Mouse (Mus musculus): ENCODE results near the gene Adam12. TPM values are rescaled to one million over a fixed set of nuclear protein-coding genes. Genes with fewer than 3 reads are reported as not detected.

The Adam12 gene
- polyA plus RNA-seq, 1 experiment from 2014 or later = 11.7 TPM

GRCm38 (mm10) chr7:134079980-134080725, 151.8 kb downstream of the Adam12 start:
- Histone ChIP-seq H3K36me3 (no peaks in the 10 kb centered on the region), H3K4me2 (replicated peaks) (no peak overlapping the region), H3K27ac (replicated peaks) (no peak overlapping the region), H3K4me1 (no peaks in the 10 kb centered on the region), H3K4me3 (replicated peaks) (no peak overlapping the region), H3K9ac (no peak overlapping the region), H3K27me3 (no peaks in the 10 kb centered on the region), H3K9me3 (replicated peaks) (no peaks in the 10 kb centered on the region)
- 70% methylated on average over 17 of the region's 17 CpGs for WGBS
- ATAC-seq (ENCODE audit: insufficient number of reproducible peaks, low FRiP score, low TSS enrichment, low read depth) = no peak

- WGBS = 87% methylated on average over 4 of the region's 4 CpGs
- no peak overlapping the region for H3K27ac ChIP-seq (replicated peaks)
- no peaks in the 10 kb centered on the region for H3K9me3 ChIP-seq (replicated peaks)
- H3K9ac ChIP-seq = no peak overlapping the region
- no peaks in the 10 kb centered on the region for H3K4me1 ChIP-seq
- no peaks in the 10 kb centered on the region for H3K36me3 ChIP-seq
- H3K4me3 ChIP-seq (replicated peaks) = no peak overlapping the region
- ATAC-seq (ENCODE audit: insufficient number of reproducible peaks, low FRiP score, low TSS enrichment, low read depth) = no peak
- no peak overlapping the region for H3K4me2 ChIP-seq (replicated peaks)
- H3K27me3 ChIP-seq = no peaks in the 10 kb centered on the region
These were observed 154.3 kb downstream of the Adam12 start for GRCm38 (mm10) chr7:134077684-134078083.

GRCm38 (mm10) chr7:134073011-134073410, 158.9 kb downstream of the Adam12 start:
- Histone ChIP-seq H3K4me2 (replicated peaks) (no peak overlapping the region), H3K36me3 (no peaks in the 10 kb centered on the region), H3K27me3 (no peaks in the 10 kb centered on the region), H3K4me3 (replicated peaks) (no peak overlapping the region), H3K9me3 (replicated peaks) (no peaks in the 10 kb centered on the region), H3K27ac (replicated peaks) (no peak overlapping the region), H3K9ac (no peak overlapping the region), H3K4me1 (peaks cover 4% of the 10 kb centered on the region; the same call in 1 of the 2 replicates)
- ATAC-seq (ENCODE audit: insufficient number of reproducible peaks, low FRiP score, low TSS enrichment, low read depth) = no peak
- 64% methylated on average over 5 of the region's 5 CpGs for WGBS

- Histone ChIP-seq H3K9me3 (replicated peaks) (no peaks in the 10 kb centered on the region), H3K4me3 (replicated peaks) (no peak overlapping the region), H3K36me3 (no peaks in the 10 kb centered on the region), H3K4me1 (peaks cover 4% of the 10 kb centered on the region; the same call in 1 of the 2 replicates), H3K9ac (no peak overlapping the region), H3K27me3 (no peaks in the 10 kb centered on the region), H3K27ac (replicated peaks) (no peak overlapping the region), H3K4me2 (replicated peaks) (no peak overlapping the region)
- no peak for ATAC-seq (ENCODE audit: insufficient number of reproducible peaks, low FRiP score, low TSS enrichment, low read depth)
- 72% methylated on average over 11 of the region's 11 CpGs for WGBS
These were observed 160.6 kb downstream of the Adam12 start for GRCm38 (mm10) chr7:134071153-134071885.

- Histone ChIP-seq H3K27ac (replicated peaks) (no peak overlapping the region), H3K36me3 (no peaks in the 10 kb centered on the region)
- 78% methylated on average over 4 of the region's 4 CpGs for WGBS
These were observed 169.3 kb downstream of the Adam12 start for GRCm38 (mm10) chr7:134062629-134063028.

GRCm38 (mm10) chr7:134052486-134052885, 179.5 kb downstream of the Adam12 start:
- no peak for ATAC-seq (ENCODE audit: insufficient number of reproducible peaks, low FRiP score, low TSS enrichment, low read depth)
- no peaks in the 10 kb centered on the region for H3K27me3 ChIP-seq
- H3K4me3 ChIP-seq (replicated peaks) = no peak overlapping the region
- 32% methylated on average over 2 of the region's 2 CpGs for WGBS
- H3K4me1 ChIP-seq = no peaks in the 10 kb centered on the region
- H3K4me2 ChIP-seq (replicated peaks) = no peak overlapping the region
- H3K36me3 ChIP-seq = no peaks in the 10 kb centered on the region
- H3K9ac ChIP-seq = no peak overlapping the region
- H3K27ac ChIP-seq (replicated peaks) = no peak overlapping the region
- H3K9me3 ChIP-seq (replicated peaks) = no peaks in the 10 kb centered on the region

More at GRCm38 (mm10) chr7:134062629-134063028, 169.3 kb downstream of the Adam12 start:
- Histone ChIP-seq H3K4me2 (replicated peaks) (no peak overlapping the region), H3K4me1 (no peaks in the 10 kb centered on the region), H3K4me3 (replicated peaks) (no peak overlapping the region), H3K9ac (no peak overlapping the region), H3K9me3 (replicated peaks) (no peaks in the 10 kb centered on the region), H3K27me3 (no peaks in the 10 kb centered on the region)
- ATAC-seq (ENCODE audit: insufficient number of reproducible peaks, low FRiP score, low TSS enrichment, low read depth) = no peak

- H3K9ac ChIP-seq = no peak overlapping the region
- no peaks in the 10 kb centered on the region for H3K4me1 ChIP-seq
- no peaks in the 10 kb centered on the region for H3K9me3 ChIP-seq (replicated peaks)
- no peaks in the 10 kb centered on the region for H3K27me3 ChIP-seq
- H3K27ac ChIP-seq (replicated peaks) = no peak overlapping the region
- WGBS = 75% methylated on average over 1 of the region's 1 CpGs
- H3K36me3 ChIP-seq = no peaks in the 10 kb centered on the region
- no peak for ATAC-seq (ENCODE audit: insufficient number of reproducible peaks, low FRiP score, low TSS enrichment, low read depth)
- no peak overlapping the region for H3K4me2 ChIP-seq (replicated peaks)
- H3K4me3 ChIP-seq (replicated peaks) = no peak overlapping the region
These were observed 181.6 kb downstream of the Adam12 start for GRCm38 (mm10) chr7:134050371-134050770.

GRCm38 (mm10) chr7:134046376-134046775, 185.6 kb downstream of the Adam12 start:
- Histone ChIP-seq H3K4me1 (no peaks in the 10 kb centered on the region), H3K27ac (replicated peaks) (no peak overlapping the region), H3K9me3 (replicated peaks) (no peaks in the 10 kb centered on the region), H3K4me3 (replicated peaks) (no peak overlapping the region), H3K9ac (no peak overlapping the region), H3K36me3 (no peaks in the 10 kb centered on the region), H3K27me3 (no peaks in the 10 kb centered on the region), H3K4me2 (replicated peaks) (no peak overlapping the region)
- whole genome bisulfite sequencing = 82% methylated on average over 3 of the region's 3 CpGs
- ATAC-seq (ENCODE audit: insufficient number of reproducible peaks, low FRiP score, low TSS enrichment, low read depth) = no peak

- Histone ChIP-seq H3K4me1 (no peaks in the 10 kb centered on the region), H3K27ac (replicated peaks) (no peak overlapping the region), H3K4me3 (replicated peaks) (no peak overlapping the region), H3K4me2 (replicated peaks) (no peak overlapping the region), H3K9ac (no peak overlapping the region), H3K36me3 (no peaks in the 10 kb centered on the region), H3K9me3 (replicated peaks) (no peaks in the 10 kb centered on the region), H3K27me3 (no peaks in the 10 kb centered on the region)
- ATAC-seq (ENCODE audit: insufficient number of reproducible peaks, low FRiP score, low TSS enrichment, low read depth) = no peak
These were observed 188.4 kb downstream of the Adam12 start for GRCm38 (mm10) chr7:134043576-134043975.

- Histone ChIP-seq H3K27me3 (no peaks in the 10 kb centered on the region), H3K4me2 (replicated peaks) (no peak overlapping the region), H3K4me3 (replicated peaks) (no peak overlapping the region), H3K27ac (replicated peaks) (no peak overlapping the region), H3K9me3 (replicated peaks) (no peaks in the 10 kb centered on the region), H3K4me1 (no peaks in the 10 kb centered on the region), H3K9ac (no peak overlapping the region), H3K36me3 (no peaks in the 10 kb centered on the region)
- no peak for ATAC-seq (ENCODE audit: insufficient number of reproducible peaks, low FRiP score, low TSS enrichment, low read depth)
These were observed 189.3 kb downstream of the Adam12 start for GRCm38 (mm10) chr7:134042614-134043013.

- H3K9me3 ChIP-seq (replicated peaks) = no peaks in the 10 kb centered on the region
- peaks cover 36% of the 10 kb centered on the region for H3K4me1 ChIP-seq
- H3K27ac ChIP-seq (replicated peaks) = peak overlapping the region; percentile 29
- no peak for ATAC-seq (ENCODE audit: insufficient number of reproducible peaks, low FRiP score, low TSS enrichment, low read depth)
- H3K36me3 ChIP-seq = no peaks in the 10 kb centered on the region
- 88% methylated on average over 2 of the region's 2 CpGs for WGBS
- H3K4me2 ChIP-seq (replicated peaks) = no peak overlapping the region
- H3K9ac ChIP-seq = no peak overlapping the region
- no peak overlapping the region for H3K4me3 ChIP-seq (replicated peaks)
- H3K27me3 ChIP-seq = no peaks in the 10 kb centered on the region
These were observed 198.0 kb downstream of the Adam12 start for GRCm38 (mm10) chr7:134033939-134034338.
